Mouse (Mus musculus) MEL (cell line): ENCODE measurements around the gene Immp2l. TPM values are rescaled to one million over a fixed set of nuclear protein-coding genes. Genes with fewer than 3 reads are reported as not detected.

Source experiments
- DNase-seq: peaks from one replicate; pipeline ENCODE4 v3.0.0; 2011; ENCODE audit warnings: low read depth, low spot score
- H3K27ac ChIP-seq: 2 replicates; pipeline ENCODE4 v1.5.1; 2012; ENCODE audit warnings: low read depth, mild to moderate bottlenecking, control low read depth, low read length, moderate library complexity; ENCODE audit not compliant: control insufficient read depth
- H3K27me3 ChIP-seq, 2 experiments: fragments of 150-350 bp in 1 of 2; sonication (generic) in 1 of 2; 2 replicates each; pipeline ENCODE4 v1.6.1; 2012; ENCODE audit warnings: low read length in 2 of 2, mild to moderate bottlenecking in 2 of 2, improper control_type of control experiment in 1 of 2, moderate library complexity in 1 of 2; ENCODE audit not compliant: insufficient read depth in 2 of 2, control insufficient read depth in 1 of 2
- H3K36me3 ChIP-seq, 2 experiments: 2 replicates each; pipeline ENCODE4 v1.6.1; 2012 to 2014; ENCODE audit warnings: low read length in 2 of 2, improper control_type of control experiment in 1 of 2, inconsistent platforms in 1 of 2, mild to moderate bottlenecking in 1 of 2; ENCODE audit not compliant: insufficient read depth in 2 of 2, control insufficient read depth in 1 of 2
- H3K4me1 ChIP-seq, 2 experiments: fragments of 150-350 bp in 1 of 2; sonication (generic) in 1 of 2; 2 replicates each; pipeline ENCODE4 v1.6.1; 2012; ENCODE audit warnings: low read length in 2 of 2, improper control_type of control experiment in 1 of 2, mild to moderate bottlenecking in 1 of 2; ENCODE audit not compliant: insufficient read depth in 2 of 2, control insufficient read depth in 1 of 2
- H3K4me3 ChIP-seq, 2 experiments: fragments of 150-350 bp in 1 of 2; sonication (generic) in 1 of 2; 2 replicates each; pipeline ENCODE4 v1.5.1; 2012; ENCODE audit warnings: low read depth in 2 of 2, low read length in 2 of 2, mild to moderate bottlenecking in 2 of 2, moderate library complexity in 2 of 2, control low read depth in 1 of 2, improper control_type of control experiment in 1 of 2; ENCODE audit not compliant: control insufficient read depth in 1 of 2, insufficient read depth in 1 of 2
- H3K79me2 ChIP-seq: 2 replicates; pipeline ENCODE4 v1.6.1; 2012; ENCODE audit warnings: mild to moderate bottlenecking, low read length, moderate library complexity; ENCODE audit not compliant: control insufficient read depth, poor library complexity, insufficient read depth
- H3K9ac ChIP-seq: 2 replicates; pipeline ENCODE4 v1.6.1; 2012; ENCODE audit warnings: low read depth, mild to moderate bottlenecking, control low read depth, low read length, moderate library complexity; ENCODE audit not compliant: control insufficient read depth, poor library complexity, severe bottlenecking
- H3K9me3 ChIP-seq: fragments of 150-350 bp; sonication (generic); replicated peaks from 2 replicates; pipeline ENCODE4 v1.6.1; 2012; ENCODE audit warnings: mild to moderate bottlenecking, low read length, improper control_type of control experiment, moderate library complexity; ENCODE audit not compliant: insufficient read depth
- BHLHE40 ChIP-seq: IDR thresholded peaks from 2 replicates; pipeline ENCODE4 v1.6.1; 2012; ENCODE audit warnings: low read depth, mild to moderate bottlenecking, inconsistent platforms, low read length, improper control_type of control experiment, borderline replicate concordance
- CHD1 ChIP-seq: IDR thresholded peaks from 2 replicates; pipeline ENCODE4 v1.6.1; 2012; ENCODE audit warnings: low read depth, mild to moderate bottlenecking, inconsistent platforms, low read length, improper control_type of control experiment
- CTCF ChIP-seq, 3 experiments: IDR thresholded peaks in 2 of 3; conservative IDR thresholded peaks in 1 of 3; 2 replicates each; pipeline ENCODE4 v1.5.1; 2011 to 2012; ENCODE audit warnings: low read length in 3 of 3, low read depth in 2 of 3, mild to moderate bottlenecking in 2 of 3, improper control_type of control experiment in 1 of 3, inconsistent platforms in 1 of 3, mixed read lengths in 1 of 3, moderate library complexity in 1 of 3; ENCODE audit not compliant: control insufficient read depth in 1 of 3, insufficient read depth in 1 of 3, poor library complexity in 1 of 3, severe bottlenecking in 1 of 3
- E2F4 ChIP-seq: IDR thresholded peaks from 2 replicates; pipeline ENCODE4 v1.6.1; 2011; ENCODE audit warnings: low read depth, low read length, improper control_type of control experiment, borderline replicate concordance
- ELF1 ChIP-seq: IDR thresholded peaks from 2 replicates; pipeline ENCODE4 v1.6.1; 2014; ENCODE audit warnings: low read depth, mild to moderate bottlenecking, inconsistent platforms, low read length, improper control_type of control experiment, moderate library complexity
- HCFC1 ChIP-seq: IDR thresholded peaks from 2 replicates; pipeline ENCODE4 v1.6.1; 2012; ENCODE audit warnings: low read depth, mild to moderate bottlenecking, inconsistent platforms, low read length, improper control_type of control experiment, moderate library complexity
- JUND ChIP-seq: IDR thresholded peaks from 2 replicates; pipeline ENCODE4 v1.6.1; 2011; ENCODE audit warnings: low read depth, mild to moderate bottlenecking, improper control_type of control experiment, low read length
- KAT2A ChIP-seq: conservative IDR thresholded peaks from 2 replicates; pipeline ENCODE4 v1.6.1; 2012; ENCODE audit warnings: low read depth, low read length, improper control_type of control experiment, inconsistent platforms
- MAX ChIP-seq: IDR thresholded peaks from 2 replicates; pipeline ENCODE4 v1.6.1; 2011; ENCODE audit warnings: low read length, improper control_type of control experiment
- MXI1 ChIP-seq: IDR thresholded peaks from 2 replicates; pipeline ENCODE4 v1.6.1; 2011; ENCODE audit warnings: mild to moderate bottlenecking, low read depth, low read length, improper control_type of control experiment
- MYB ChIP-seq: IDR thresholded peaks from 2 replicates; pipeline ENCODE4 v1.6.1; 2011; ENCODE audit warnings: mild to moderate bottlenecking, low read depth, low read length, improper control_type of control experiment
- MYC ChIP-seq: IDR thresholded peaks from 2 replicates; pipeline ENCODE4 v1.6.1; 2011; ENCODE audit warnings: low read depth, mild to moderate bottlenecking, low read length, improper control_type of control experiment, moderate library complexity
- NELFE ChIP-seq: IDR thresholded peaks from 2 replicates; pipeline ENCODE4 v1.6.1; 2011; ENCODE audit warnings: low read depth, low read length, improper control_type of control experiment
- POLR2A ChIP-seq, 2 experiments: IDR thresholded peaks; 2 replicates each; pipeline ENCODE4 v1.6.1; 2011 to 2012; ENCODE audit warnings: low read length in 2 of 2, mild to moderate bottlenecking in 2 of 2, control low read depth in 1 of 2, improper control_type of control experiment in 1 of 2, low read depth in 1 of 2, moderate library complexity in 1 of 2; ENCODE audit not compliant: control insufficient read depth in 1 of 2, insufficient read depth in 1 of 2, poor library complexity in 1 of 2
- POLR2AphosphoS5 ChIP-seq: IDR thresholded peaks from 2 replicates; pipeline ENCODE4 v1.6.1; 2012; ENCODE audit warnings: low read depth, borderline replicate concordance, mild to moderate bottlenecking, inconsistent platforms, low read length, moderate library complexity, mixed read lengths
- RCOR1 ChIP-seq: IDR thresholded peaks from 2 replicates; pipeline ENCODE4 v1.6.1; 2012; ENCODE audit warnings: low read depth, mild to moderate bottlenecking, inconsistent platforms, low read length, improper control_type of control experiment
- SMC3 ChIP-seq: IDR thresholded peaks from 2 replicates; pipeline ENCODE4 v1.6.1; 2011; ENCODE audit warnings: low read depth, low read length, improper control_type of control experiment
- TCF12 ChIP-seq: IDR thresholded peaks from 2 replicates; pipeline ENCODE4 v1.6.1; 2014; ENCODE audit warnings: low read depth, mild to moderate bottlenecking, inconsistent platforms, low read length, improper control_type of control experiment, moderate library complexity
- USF1 ChIP-seq: IDR thresholded peaks from 2 replicates; pipeline ENCODE4 v1.6.1; 2014; ENCODE audit warnings: low read depth, mild to moderate bottlenecking, inconsistent platforms, low read length, improper control_type of control experiment, moderate library complexity
- USF2 ChIP-seq, 2 experiments: IDR thresholded peaks; 2 replicates each; pipeline ENCODE4 v1.6.1; 2011 to 2012; ENCODE audit warnings: improper control_type of control experiment in 2 of 2, low read length in 2 of 2, borderline replicate concordance in 1 of 2, inconsistent platforms in 1 of 2, low read depth in 1 of 2, mild to moderate bottlenecking in 1 of 2; ENCODE audit not compliant: insufficient read depth in 1 of 2
- polyA plus RNA-seq, 2 experiments: library from polyadenylated mRNA; stranded (reverse) in 1 of 2; unstranded in 1 of 2; fragments of >175 nt in 1 of 2; fragments of >200 nt in 1 of 2; gene quantifications; 2 replicates each; pipeline versions ENCODE4 v1.2.1 to v1.2.4; 2012; ENCODE audit warnings: low replicate concordance in 2 of 2, low read depth in 1 of 2; ENCODE audit not compliant: insufficient read length in 2 of 2, insufficient read depth in 1 of 2, missing spikeins in 1 of 2
- total RNA-seq: library from RNA; depleted of rRNA; stranded (reverse); fragments of 300-350 nt; gene quantifications from 2 replicates; pipeline ENCODE4 v1.2.3, GENCODE M21; 2012

Immp2l gene
- total and polyA plus RNA-seq, 3 experiments: 4.0 to 5.0 TPM; not detected in 1

GRCm38 (mm10) chr12:41417961-41418360 lies 394.1 kb downstream of the Immp2l start:
- no peak for DNase-seq
- H3K79me2 ChIP-seq: no peaks in the 10 kb centered on the region
- H3K4me1 ChIP-seq: no peaks in the 10 kb centered on the region
- no peaks in the 10 kb centered on the region for H3K27me3 ChIP-seq
- H3K9me3 ChIP-seq: no peaks in the 10 kb centered on the region
- H3K4me3 ChIP-seq: no peak overlapping the region
- no peaks in the 10 kb centered on the region for H3K36me3 ChIP-seq
- TF ChIP-seq JUND: no peak
- no peak for TF ChIP-seq KAT2A
- TF ChIP-seq NELFE: no peak
- no peak for TF ChIP-seq USF2 (IDR thresholded peaks at IDR 0.05; ENCODE audit: borderline replicate concordance in 1 of 2, insufficient read depth in 1 of 2, low read depth in 1 of 2, low read length in 2 of 2)
- TF ChIP-seq USF1: no peak
- TF ChIP-seq MAX: no peak
- TF ChIP-seq TCF12: no peak
- TF ChIP-seq SMC3: no peak
- no peak for TF ChIP-seq MYB
- no peak for TF ChIP-seq RCOR1
- TF ChIP-seq HCFC1: no peak
- no peak for TF ChIP-seq POLR2A (IDR thresholded peaks at IDR 0.05; ENCODE audit: control insufficient read depth in 1 of 2, insufficient read depth in 1 of 2, low read depth in 1 of 2, low read length in 2 of 2, poor library complexity in 1 of 2)
- no peak for TF ChIP-seq CTCF (IDR thresholded peaks at IDR 0.05 in 2 of 3, conservative IDR thresholded peaks at IDR 0.05 in 1 of 3; ENCODE audit: control insufficient read depth in 1 of 3, insufficient read depth in 1 of 3, low read depth in 2 of 3, low read length in 3 of 3, poor library complexity in 1 of 3, severe bottlenecking in 1 of 3)
- no peak for TF ChIP-seq POLR2AphosphoS5
- no peak for TF ChIP-seq ELF1
- H3K9ac ChIP-seq: no peak overlapping the region
- H3K27ac ChIP-seq: no peak overlapping the region

GRCm38 (mm10) chr12:41425101-41425679 lies 401.3 kb downstream of the Immp2l start:
- Histone ChIP-seq H3K9ac (no peak overlapping the region), H3K4me3 (no peak overlapping the region), H3K27me3 (no peaks in the 10 kb centered on the region), H3K27ac (no peak overlapping the region), H3K4me1 (no peaks in the 10 kb centered on the region), H3K36me3 (no peaks in the 10 kb centered on the region), H3K9me3 (no peaks in the 10 kb centered on the region), H3K79me2 (no peaks in the 10 kb centered on the region)
- TF ChIP-seq MXI1 (no peak), USF1 (no peak), JUND (no peak), BHLHE40 (no peak), CHD1 (no peak), MYB (no peak), MYC (no peak), E2F4 (no peak)
- no peak for DNase-seq
